Mouse (Mus musculus) left cerebral cortex, adult 2 months (tissue): ENCODE measurements around the gene Rtn4. TPM values are rescaled to one million over a fixed set of nuclear protein-coding genes. Genes with fewer than 3 reads are reported as not detected.
"Not testable (repeated sequence)": the region's sequence is repeated elsewhere in the genome, so short reads cannot be mapped to it uniquely, and the experiment has no call there.

ENCODE experiments used
- DNase-seq, 2 experiments: peaks; one replicate each; pipeline ENCODE4 v3.0.0; 2021 to 2022; ENCODE audit warnings: low spot score in 2 of 2, mixed read lengths in 1 of 2; ENCODE audit errors: extremely low spot score in 1 of 2
- H3K27ac ChIP-seq: fragments of 200-600 bp; 2 replicates; pipeline ENCODE4 v1.8.1; 2022
- H3K4me3 ChIP-seq: fragments of 200-600 bp; 2 replicates; pipeline ENCODE4 v1.8.1; 2022
- CTCF ChIP-seq: fragments of 200-600 bp; IDR thresholded peaks from 2 replicates; pipeline ENCODE4 v1.8.1; 2022; ENCODE audit warnings: antibody characterized with exemption, mild to moderate bottlenecking, moderate library complexity
- intact Hi-C: fragments of 180-260 bp; cut with DNase I; formaldehyde crosslinking; loops from one replicate; pipeline ENCODE4 v1.15.1; 2025
- long read RNA-seq, 2 experiments: library from polyadenylated mRNA; stranded (forward); transcript quantifications; one replicate each; pipeline ENCODE4 v2.0.0; 2021; ENCODE audit warnings: borderline mapping rate in 2 of 2
- total RNA-seq, 2 experiments: library from RNA; stranded (reverse); gene quantifications; 2 replicates each; pipeline ENCODE4 v1.2.3; 2021

Gene Rtn4
- 100 to 1,000 TPM; 607 to 709 TPM for total RNA-seq
- long read RNA-seq, experiment 1, full-length matches to known transcripts: 35 of 70 reads
- long read RNA-seq, experiment 1, partial matches to known transcripts: 8 of 70 reads
- long read RNA-seq, experiment 1, other reads (novel, unspliced or antisense): 27 of 70 reads
- long read RNA-seq, experiment 2, full-length matches to known transcripts: 20 of 43 reads
- long read RNA-seq, experiment 2, partial matches to known transcripts: 3 of 43 reads
- long read RNA-seq, experiment 2, other reads (novel, unspliced or antisense): 20 of 43 reads

- peak; percentile 95 to 97 for DNase-seq
- intact Hi-C loops: loop anchor here (1.0 to 10.0 kb wide), 3 partner anchors 144 to 428 kb away; partner anchors contain the start of genes Ccdc88a and Rps27a
- Histone ChIP-seq H3K4me3 (peak within 1 kb of the TSS; percentile 92), H3K27ac (peak within 1 kb of the TSS; percentile 96)
- no peak; the same call in 1 of the 2 replicates for TF ChIP-seq CTCF
Observed at GRCm38 (mm10) chr11:29692683-29693272, at the start of gene Rtn4. Rtn4 (plus strand) TSS chr11:29692947.

- no peak for TF ChIP-seq CTCF
- Histone ChIP-seq H3K4me3 (no peak overlapping the region), H3K27ac (no peak overlapping the region)
- DNase-seq: no peak
- intact Hi-C loops: no loop called here
Observed at GRCm38 (mm10) chr11:29644421-29644820, 48.3 kb upstream of the Rtn4 start.

GRCm38 (mm10) chr11:29645411-29646066 lies 47.2 kb upstream of the Rtn4 start:
- TF ChIP-seq CTCF: no peak
- H3K27ac ChIP-seq: no peak overlapping the region
- intact Hi-C loops: no loop called here
- H3K4me3 ChIP-seq: no peak overlapping the region
- no peak for DNase-seq

GRCm38 (mm10) chr11:29647568-29648319 lies 45.0 kb upstream of the Rtn4 start:
- Histone ChIP-seq H3K4me3 (no peak overlapping the region), H3K27ac (no peak overlapping the region)
- TF ChIP-seq CTCF: no peak
- intact Hi-C loops: no loop called here
- DNase-seq: no peak

GRCm38 (mm10) chr11:29655381-29655780 lies 37.4 kb upstream of the Rtn4 start:
- intact Hi-C loops: not testable (repeated sequence)

DNA sequence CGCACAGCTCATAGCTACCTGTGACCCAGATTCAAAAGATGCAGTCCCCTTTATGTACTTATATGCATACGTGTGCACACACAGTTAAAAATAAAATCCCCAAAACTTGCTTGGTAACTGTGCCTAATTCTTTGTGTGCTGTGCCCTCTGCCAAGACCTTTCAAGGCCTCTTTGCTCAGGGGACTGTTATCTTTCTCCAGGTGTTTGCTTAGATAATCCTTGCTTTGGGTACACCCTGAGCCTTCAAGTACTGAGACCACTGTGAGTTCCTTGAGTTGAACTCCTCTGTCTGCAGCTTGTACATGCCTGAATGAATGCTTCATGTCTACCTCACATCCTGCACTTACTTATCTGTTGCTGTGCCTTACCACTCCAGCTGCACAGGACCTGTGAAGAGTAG lies 32.0 kb upstream of the Rtn4 start:
- no peak for TF ChIP-seq CTCF
- Histone ChIP-seq H3K27ac (no peak overlapping the region), H3K4me3 (no peak overlapping the region)
- intact Hi-C loops: no loop called here
- DNase-seq: no peak

More at GRCm38 (mm10) chr11:29655381-29655780, 37.4 kb upstream of the Rtn4 start:
- not testable (repeated sequence) for H3K27ac ChIP-seq, H3K4me3 ChIP-seq, DNase-seq

DNA sequence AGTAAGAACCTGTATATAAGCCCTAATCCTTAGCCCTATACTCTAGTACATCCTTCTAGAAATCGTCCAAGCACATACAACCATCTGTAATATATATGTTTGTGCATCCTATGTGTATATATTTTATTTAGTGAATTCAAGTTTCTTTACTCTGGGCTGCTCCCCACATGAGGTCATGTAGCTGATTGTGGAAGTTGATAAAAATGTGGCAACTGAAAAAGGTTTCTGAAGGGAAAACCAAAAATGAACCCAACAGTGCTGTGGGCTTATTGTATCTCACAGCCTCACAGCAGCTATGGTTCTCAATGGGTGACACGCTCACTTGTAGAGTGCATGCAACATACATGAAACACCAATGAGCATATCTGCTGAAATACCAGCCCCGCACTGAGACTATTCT lies 25.1 kb upstream of the Rtn4 start:
- Histone ChIP-seq H3K27ac (no peak overlapping the region), H3K4me3 (no peak overlapping the region)
- no peak for TF ChIP-seq CTCF
- intact Hi-C loops: no loop called here
- DNase-seq: no peak

DNA sequence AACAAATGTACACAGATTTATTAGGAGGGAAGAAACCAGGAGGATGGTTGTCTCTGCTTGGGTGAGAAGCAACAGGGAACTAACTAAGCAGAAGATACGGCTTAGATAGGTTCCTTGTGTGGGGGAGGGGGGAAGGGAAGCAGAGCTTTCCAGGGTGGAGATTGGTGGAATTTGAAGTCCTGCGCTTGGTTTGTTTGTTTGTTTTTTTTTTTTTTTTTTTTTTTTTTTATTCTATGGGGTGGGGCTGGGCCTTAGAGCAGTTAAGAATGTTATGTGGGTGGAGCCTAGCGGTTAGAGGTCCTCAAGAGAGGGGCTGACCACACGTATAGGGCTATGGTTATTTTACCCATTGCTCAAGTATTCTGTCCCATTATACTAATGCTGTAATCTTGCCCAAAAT lies 23.0 kb upstream of the Rtn4 start:
- no peak overlapping the region for H3K4me3 ChIP-seq
- no peak for DNase-seq
- H3K27ac ChIP-seq: no peak overlapping the region
- no peak for TF ChIP-seq CTCF
- intact Hi-C loops: no loop called here

DNA sequence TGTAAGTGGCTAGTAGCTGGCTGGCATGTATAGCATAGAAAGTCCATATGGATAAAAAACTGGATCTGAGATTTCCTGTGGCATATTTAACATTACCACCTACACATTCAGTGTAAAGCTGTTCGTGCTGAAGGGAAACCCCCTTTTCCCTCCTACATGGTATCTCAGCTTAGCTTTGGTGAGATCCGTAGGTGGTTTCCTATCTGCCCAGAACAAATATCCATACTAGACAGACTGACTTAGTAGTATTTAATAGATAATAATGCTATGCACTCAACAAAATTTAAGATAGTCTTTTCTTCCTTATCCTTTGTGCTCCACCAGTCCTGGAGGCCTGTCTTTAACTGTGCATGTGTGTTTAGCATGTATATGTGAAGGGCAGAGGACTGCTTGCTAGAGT lies 19.4 kb upstream of the Rtn4 start:
- no peak overlapping the region for H3K4me3 ChIP-seq
- DNase-seq: no peak
- no peak for TF ChIP-seq CTCF
- intact Hi-C loops: no loop called here
- H3K27ac ChIP-seq: no peak overlapping the region

- H3K27ac ChIP-seq: no peak overlapping the region
- TF ChIP-seq CTCF: peak; percentile 22; the same call in 1 of the 2 replicates
- intact Hi-C loops: no loop called here
- DNase-seq: no peak
- no peak overlapping the region for H3K4me3 ChIP-seq
Observed at GRCm38 (mm10) chr11:29676718-29677117, 16.0 kb upstream of the Rtn4 start.

DNA sequence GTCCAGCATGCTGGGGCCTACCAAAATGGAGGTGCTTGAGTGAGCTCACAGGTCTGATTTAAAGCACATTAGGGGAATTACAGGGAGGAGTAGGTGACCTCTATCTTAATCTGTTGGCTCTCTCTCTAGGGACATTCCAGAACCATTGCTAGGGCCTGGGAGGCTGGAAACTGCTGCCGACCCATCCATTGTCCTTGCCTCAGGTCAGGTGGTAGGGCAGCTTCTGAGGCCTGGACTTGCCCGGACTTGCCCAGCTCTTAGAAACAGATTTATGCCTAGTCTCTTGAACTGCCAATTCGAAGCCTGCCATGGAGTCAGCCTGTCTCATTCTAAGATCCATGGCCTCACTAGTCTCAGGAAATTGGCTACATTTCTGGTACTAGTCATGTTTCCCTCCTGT lies 12.8 kb upstream of the Rtn4 start:
- no peak for TF ChIP-seq CTCF
- no peak for DNase-seq
- intact Hi-C loops: no loop called here
- Histone ChIP-seq H3K27ac (no peak overlapping the region), H3K4me3 (no peak overlapping the region)

DNA sequence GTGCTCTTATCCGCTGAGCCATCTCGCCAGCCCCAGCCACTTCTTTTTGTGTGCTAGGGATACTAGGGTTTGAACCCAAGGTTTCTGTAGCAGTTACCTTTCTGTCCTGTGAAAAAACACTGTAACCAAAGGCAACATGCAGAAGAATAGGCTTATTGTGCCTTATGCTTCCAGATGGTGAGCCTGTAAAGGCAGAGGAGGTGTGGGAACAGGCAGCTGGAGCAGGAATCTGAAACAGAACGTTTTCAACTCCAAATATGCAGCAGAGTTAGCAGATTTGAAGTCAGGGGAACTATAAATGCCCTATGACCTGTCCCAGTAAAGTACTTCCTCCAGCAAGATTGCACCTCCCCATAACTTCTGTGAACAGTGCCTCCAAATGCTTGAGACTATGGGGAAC lies 12.0 kb upstream of the Rtn4 start:
- DNase-seq: no peak
- TF ChIP-seq CTCF: no peak
- intact Hi-C loops: no loop called here
- Histone ChIP-seq H3K27ac (no peak overlapping the region), H3K4me3 (no peak overlapping the region)
